Mouse (Mus musculus) cortical plate, adult 2 months (tissue): Measurements from ENCODE around the gene Mybpc1.

Source experiments
- CTCF ChIP-seq: fragments of 200-500 bp; IDR thresholded peaks from 2 replicates; pipeline ENCODE4 v1.5.1; 2011; ENCODE audit warnings: mild to moderate bottlenecking, control low read depth, low read length; ENCODE audit not compliant: insufficient read depth; ENCODE audit errors: extremely low read depth
- POLR2A ChIP-seq: fragments of 200-500 bp; IDR thresholded peaks from 2 replicates; pipeline ENCODE4 v1.6.1; 2011; ENCODE audit warnings: mild to moderate bottlenecking, low read length, control low read depth; ENCODE audit not compliant: insufficient read depth; ENCODE audit errors: extremely low read depth

GRCm38 (mm10) chr10:88600591-88600990 lies 4.4 kb downstream of the Mybpc1 start:
- no peak for TF ChIP-seq CTCF
- no peak for TF ChIP-seq POLR2A
